Mouse (Mus musculus) liver, embryonic 12.5 days (tissue): ENCODE results near the gene A930004D18Rik. TPM values are rescaled to one million over a fixed set of nuclear protein-coding genes. Genes with fewer than 3 reads are reported as not detected.

Experiments
- ATAC-seq: fragments of 200-750 bp; cut with Nextera tagmentation; 2 replicates; pipeline ENCODE4 v1.8.0; 2017; ENCODE audit warnings: moderate number of reproducible peaks, mild to moderate bottlenecking, moderate library complexity
- H3K27ac ChIP-seq: fragments of 300-500 bp; sonication (generic); 2 replicates; pipeline ENCODE4 v1.5.1; 2016; ENCODE audit warnings: mild to moderate bottlenecking
- H3K27me3 ChIP-seq: fragments of 300-500 bp; sonication (generic); replicated peaks from 2 replicates; pipeline ENCODE4 v1.6.1; 2016; ENCODE audit warnings: mild to moderate bottlenecking, moderate library complexity
- H3K36me3 ChIP-seq: fragments of 300-500 bp; sonication (generic); 2 replicates; pipeline ENCODE4 v1.6.1; 2016; ENCODE audit warnings: mild to moderate bottlenecking, moderate library complexity
- H3K4me1 ChIP-seq: fragments of 300-500 bp; sonication (generic); 2 replicates; pipeline ENCODE4 v1.6.1; 2016
- H3K4me2 ChIP-seq: fragments of 300-500 bp; sonication (generic); 2 replicates; pipeline ENCODE4 v1.6.1; 2016; ENCODE audit warnings: mild to moderate bottlenecking, moderate library complexity
- H3K4me3 ChIP-seq: fragments of 300-500 bp; sonication (generic); 2 replicates; pipeline ENCODE4 v1.5.1; 2016; ENCODE audit warnings: mild to moderate bottlenecking, moderate library complexity
- H3K9ac ChIP-seq: fragments of 300-500 bp; sonication (generic); 2 replicates; pipeline ENCODE4 v1.6.1; 2016; ENCODE audit warnings: mild to moderate bottlenecking, moderate library complexity
- H3K9me3 ChIP-seq: fragments of 300-500 bp; sonication (generic); replicated peaks from 2 replicates; pipeline ENCODE4 v1.6.1; 2016; ENCODE audit warnings: mild to moderate bottlenecking, moderate library complexity
- WGBS: fragments of 180-500 bp; shearing (Covaris S2); methylation state at CpG from one replicate; pipeline ENCODE4 v1.1.7; 2016; ENCODE audit not compliant: insufficient replicate concordance; 5-methylcytosine and 5-hydroxymethylcytosine counted together
- polyA plus RNA-seq: library from polyadenylated mRNA; unstranded; fragments of >200 nt; fragmentation: Nextera tagmentation; extraction: Ambion mirVana; gene quantifications from 2 replicates; pipeline ENCODE4 v1.2.1, GENCODE M21; 2016

A930004D18Rik gene
- polyA plus RNA-seq, 1 experiment from 2014 or later: 2.8 TPM

GRCm38 (mm10) chr2:18059063-18059462, 21.5 kb upstream of the A930004D18Rik start:
- no peak overlapping the region for H3K4me3 ChIP-seq
- no peak for ATAC-seq

GRCm38 (mm10) chr2:18058146-18058708, 20.7 kb upstream of the A930004D18Rik start:
- H3K4me1 ChIP-seq: peaks cover 31% of the 10 kb centered on the region
- peak overlapping the region; percentile 86 for H3K4me2 ChIP-seq
- H3K36me3 ChIP-seq: no peaks in the 10 kb centered on the region
- 31% methylated on average over 9 of the region's 9 CpGs for WGBS
- H3K9ac ChIP-seq: peak overlapping the region; percentile 91
- no peak for ATAC-seq
- H3K9me3 ChIP-seq: no peaks in the 10 kb centered on the region
- H3K4me3 ChIP-seq: peak overlapping the region; percentile 77
- 0 out of 2 replicates have a peak, but pooled peaks cover 6% of the 10 kb centered on the region for H3K27me3 ChIP-seq
- peak overlapping the region; percentile 99 for H3K27ac ChIP-seq

More at GRCm38 (mm10) chr2:18059063-18059462, 21.5 kb upstream of the A930004D18Rik start:
- H3K27ac ChIP-seq: 0 out of 2 replicates have a peak overlapping the region, but pooled peaks have one; percentile 2
- peak overlapping the region; percentile 86; the same call in 1 of the 2 replicates for H3K4me2 ChIP-seq
- no peaks in the 10 kb centered on the region for H3K9me3 ChIP-seq
- 37% methylated on average over 2 of the region's 2 CpGs for WGBS
- peaks cover 31% of the 10 kb centered on the region for H3K4me1 ChIP-seq
- peak overlapping the region; percentile 39; the same call in 1 of the 2 replicates for H3K9ac ChIP-seq
- no peaks in the 10 kb centered on the region for H3K27me3 ChIP-seq
- H3K36me3 ChIP-seq: no peaks in the 10 kb centered on the region

GRCm38 (mm10) chr2:18057336-18058145, 20.0 kb upstream of the A930004D18Rik start:
- Histone ChIP-seq H3K4me2 (peak overlapping the region; percentile 86), H3K36me3 (no peaks in the 10 kb centered on the region), H3K9me3 (no peaks in the 10 kb centered on the region), H3K9ac (peak overlapping the region; percentile 91), H3K27me3 (0 out of 2 replicates have a peak, but pooled peaks cover 7% of the 10 kb centered on the region), H3K4me1 (peaks cover 31% of the 10 kb centered on the region), H3K4me3 (peak overlapping the region; percentile 77), H3K27ac (peak overlapping the region; percentile 99)
- 1% methylated on average over 48 of the region's 48 CpGs for WGBS
- no peak for ATAC-seq

GRCm38 (mm10) chr2:18056786-18057255, 19.3 kb upstream of the A930004D18Rik start:
- H3K36me3 ChIP-seq: no peaks in the 10 kb centered on the region
- H3K9me3 ChIP-seq: no peaks in the 10 kb centered on the region
- H3K27me3 ChIP-seq: 0 out of 2 replicates have a peak, but pooled peaks cover 7% of the 10 kb centered on the region
- H3K27ac ChIP-seq: peak overlapping the region; percentile 99
- H3K4me1 ChIP-seq: peaks cover 31% of the 10 kb centered on the region
- H3K4me3 ChIP-seq: peak overlapping the region; percentile 77
- H3K4me2 ChIP-seq: peak overlapping the region; percentile 86
- H3K9ac ChIP-seq: peak overlapping the region; percentile 91
- 1% methylated on average over 36 of the region's 50 CpGs for WGBS
- peak; percentile 95 for ATAC-seq

GRCm38 (mm10) chr2:18055929-18056785, 18.6 kb upstream of the A930004D18Rik start:
- no peaks in the 10 kb centered on the region for H3K36me3 ChIP-seq
- peak; percentile 90 for ATAC-seq
- peak overlapping the region; percentile 77 for H3K4me3 ChIP-seq
- no peaks in the 10 kb centered on the region for H3K9me3 ChIP-seq
- WGBS: under 1% methylated on average over 47 of the region's 66 CpGs
- H3K4me2 ChIP-seq: peak overlapping the region; percentile 86
- peaks cover 13% of the 10 kb centered on the region for H3K27me3 ChIP-seq
- H3K4me1 ChIP-seq: peaks cover 35% of the 10 kb centered on the region
- H3K27ac ChIP-seq: peak overlapping the region; percentile 99
- H3K9ac ChIP-seq: peak overlapping the region; percentile 91

- H3K4me3 ChIP-seq: peak within 1 kb of the TSS; percentile 77
- H3K9ac ChIP-seq: peak within 1 kb of the TSS; percentile 91
- H3K4me2 ChIP-seq: peak within 1 kb of the TSS; percentile 86
- H3K4me1 ChIP-seq: peaks cover 39% of the 10 kb centered on the region
- H3K9me3 ChIP-seq: no peaks in the 10 kb centered on the region
- 7% methylated on average over 20 of the region's 20 CpGs for WGBS
- peaks cover 21% of the 10 kb centered on the region for H3K27me3 ChIP-seq
- no peak for ATAC-seq
- H3K36me3 ChIP-seq: no peaks in the 10 kb centered on the region
- H3K27ac ChIP-seq: peak within 1 kb of the TSS; percentile 99
These were observed 17.7 kb upstream of the A930004D18Rik start, which contains the start of gene Mllt10 for GRCm38 (mm10) chr2:18055016-18055928. Gene Mllt10 (plus strand): TSS chr2:18055237.

GRCm38 (mm10) chr2:18053951-18054530, 16.5 kb upstream of the A930004D18Rik start:
- H3K36me3 ChIP-seq: no peaks in the 10 kb centered on the region
- H3K9me3 ChIP-seq: no peaks in the 10 kb centered on the region
- no peak for ATAC-seq
- no peak overlapping the region for H3K4me2 ChIP-seq
- H3K4me1 ChIP-seq: peaks cover 47% of the 10 kb centered on the region
- peaks cover 34% of the 10 kb centered on the region for H3K27me3 ChIP-seq
- no peak overlapping the region for H3K4me3 ChIP-seq
- H3K27ac ChIP-seq: 0 out of 2 replicates have a peak overlapping the region, but pooled peaks have one; percentile 25
- H3K9ac ChIP-seq: no peak overlapping the region
- WGBS: 62% methylated on average over 2 of the region's 2 CpGs

- H3K9ac ChIP-seq: no peak overlapping the region
- no peak overlapping the region for H3K27ac ChIP-seq
- H3K36me3 ChIP-seq: no peaks in the 10 kb centered on the region
- no peak for ATAC-seq
- 58% methylated on average over 1 of the region's 1 CpGs for WGBS
- H3K27me3 ChIP-seq: peaks cover 40% of the 10 kb centered on the region
- no peak overlapping the region for H3K4me3 ChIP-seq
- H3K4me1 ChIP-seq: peaks cover 47% of the 10 kb centered on the region
- no peak overlapping the region for H3K4me2 ChIP-seq
- H3K9me3 ChIP-seq: no peaks in the 10 kb centered on the region
These were observed 15.9 kb upstream of the A930004D18Rik start for GRCm38 (mm10) chr2:18053243-18053950.

GRCm38 (mm10) chr2:18052581-18052980, 15.0 kb upstream of the A930004D18Rik start:
- no peaks in the 10 kb centered on the region for H3K36me3 ChIP-seq
- peaks cover 44% of the 10 kb centered on the region for H3K4me1 ChIP-seq
- H3K27ac ChIP-seq: no peak overlapping the region
- H3K9me3 ChIP-seq: no peaks in the 10 kb centered on the region
- WGBS: 66% methylated on average over 3 of the region's 3 CpGs
- H3K9ac ChIP-seq: no peak overlapping the region
- ATAC-seq: no peak
- no peak overlapping the region for H3K4me2 ChIP-seq
- peaks cover 48% of the 10 kb centered on the region for H3K27me3 ChIP-seq
- no peak overlapping the region for H3K4me3 ChIP-seq

GRCm38 (mm10) chr2:18051831-18052170, 14.3 kb upstream of the A930004D18Rik start:
- Histone ChIP-seq H3K9ac (no peak overlapping the region), H3K4me3 (no peak overlapping the region), H3K27me3 (peaks cover 56% of the 10 kb centered on the region), H3K4me2 (no peak overlapping the region), H3K9me3 (no peaks in the 10 kb centered on the region), H3K36me3 (no peaks in the 10 kb centered on the region), H3K27ac (no peak overlapping the region), H3K4me1 (peaks cover 50% of the 10 kb centered on the region)
- no peak for ATAC-seq
- WGBS: 77% methylated on average over 3 of the region's 3 CpGs
